Mouse (Mus musculus): ENCODE measurements around the gene Gm9833. TPM values are rescaled to one million over a fixed set of nuclear protein-coding genes. Genes with fewer than 3 reads are reported as not detected.

The Gm9833 gene
- polyA plus RNA-seq, 2 experiments, result 2.2 to 5.3 TPM

GRCm38 (mm10) chr3:10081336-10081735, 6.6 kb upstream of the Gm9833 start:
- Histone ChIP-seq H3K27me3 (ENCODE audit: control insufficient read depth, insufficient read depth, low read length) (no peaks in the 10 kb centered on the region), H3K9me3 (ENCODE audit: control insufficient read depth, low read length) (no peaks in the 10 kb centered on the region), H3K27ac (replicated peaks; ENCODE audit: low read depth, low read length) (no peak overlapping the region), H3K9ac (ENCODE audit: low read depth, low read length, severe bottlenecking) (no peak overlapping the region), H3K4me3 (replicated peaks; ENCODE audit: low read length) (no peak overlapping the region), H3K4me1 (ENCODE audit: control insufficient read depth, insufficient read depth, low read length) (peaks cover 9% of the 10 kb centered on the region; the same call in 1 of the 2 replicates), H3K36me3 (ENCODE audit: control insufficient read depth, insufficient read depth, low read length) (no peaks in the 10 kb centered on the region), H3K4me2 (replicated peaks; ENCODE audit: low read depth, low read length, severe bottlenecking) (no peak overlapping the region)
- no peak for TF ChIP-seq POLR2A (IDR thresholded peaks at IDR 0.05; ENCODE audit: borderline replicate concordance, extremely low read depth, insufficient read depth, insufficient read length)
- DNase-seq (ENCODE audit: low spot score) (no peak), ATAC-seq (ENCODE audit: low FRiP score, low read depth) (no peak)
- WGBS, result 66% methylated on average over 5 of the region's 5 CpGs

- no peak for TF ChIP-seq POLR2A (IDR thresholded peaks at IDR 0.05; ENCODE audit: borderline replicate concordance, extremely low read depth, insufficient read depth, insufficient read length)
- no peaks in the 10 kb centered on the region for H3K36me3 ChIP-seq (ENCODE audit: control insufficient read depth, insufficient read depth, low read length)
- H3K4me3 ChIP-seq (replicated peaks; ENCODE audit: low read length), result no peak overlapping the region
- peak overlapping the region; percentile 63 for H3K27ac ChIP-seq (replicated peaks; ENCODE audit: low read depth, low read length)
- no peak overlapping the region for H3K4me2 ChIP-seq (replicated peaks; ENCODE audit: low read depth, low read length, severe bottlenecking)
- no peak overlapping the region for H3K9ac ChIP-seq (ENCODE audit: low read depth, low read length, severe bottlenecking)
- ATAC-seq (ENCODE audit: low FRiP score, low read depth) (peak; percentile 84), DNase-seq (ENCODE audit: low spot score) (peak; percentile 52)
- no peaks in the 10 kb centered on the region for H3K27me3 ChIP-seq (ENCODE audit: control insufficient read depth, insufficient read depth, low read length)
- WGBS, result 22% methylated on average over 6 of the region's 6 CpGs
- peaks cover 9% of the 10 kb centered on the region; the same call in 1 of the 2 replicates for H3K4me1 ChIP-seq (ENCODE audit: control insufficient read depth, insufficient read depth, low read length)
- H3K9me3 ChIP-seq (ENCODE audit: control insufficient read depth, low read length), result no peaks in the 10 kb centered on the region
Measured at GRCm38 (mm10) chr3:10081911-10082541, 5.9 kb upstream of the Gm9833 start.

GRCm38 (mm10) chr3:10082545-10083062, 5.3 kb upstream of the Gm9833 start:
- Histone ChIP-seq H3K9ac (ENCODE audit: low read depth, low read length, severe bottlenecking) (no peak overlapping the region), H3K27ac (replicated peaks; ENCODE audit: low read depth, low read length) (peak overlapping the region; percentile 63)
- DNase-seq (ENCODE audit: low spot score), result no peak

GRCm38 (mm10) chr3:10084102-10084501, 3.8 kb upstream of the Gm9833 start:
- WGBS, result 62% methylated on average over 3 of the region's 3 CpGs
- H3K36me3 ChIP-seq (ENCODE audit: control insufficient read depth, insufficient read depth, low read length), result no peaks in the 10 kb centered on the region
- H3K9ac ChIP-seq (ENCODE audit: low read depth, low read length, severe bottlenecking), result no peak overlapping the region
- H3K4me3 ChIP-seq (replicated peaks; ENCODE audit: low read length), result no peak overlapping the region
- no peak for DNase-seq (ENCODE audit: low spot score)
- H3K9me3 ChIP-seq (ENCODE audit: control insufficient read depth, low read length), result no peaks in the 10 kb centered on the region
- H3K27me3 ChIP-seq (ENCODE audit: control insufficient read depth, insufficient read depth, low read length), result no peaks in the 10 kb centered on the region
- H3K4me2 ChIP-seq (replicated peaks; ENCODE audit: low read depth, low read length, severe bottlenecking), result no peak overlapping the region
- no peak for TF ChIP-seq POLR2A (IDR thresholded peaks at IDR 0.05; ENCODE audit: borderline replicate concordance, extremely low read depth, insufficient read depth, insufficient read length)
- ATAC-seq (ENCODE audit: low FRiP score, low read depth), result no peak
- H3K4me1 ChIP-seq (ENCODE audit: control insufficient read depth, insufficient read depth, low read length), result peaks cover 9% of the 10 kb centered on the region; the same call in 1 of the 2 replicates
- H3K27ac ChIP-seq (replicated peaks; ENCODE audit: low read depth, low read length), result no peak overlapping the region

More at GRCm38 (mm10) chr3:10082545-10083062, 5.3 kb upstream of the Gm9833 start:
- no peak for TF ChIP-seq POLR2A (IDR thresholded peaks at IDR 0.05; ENCODE audit: borderline replicate concordance, extremely low read depth, insufficient read depth, insufficient read length)
- H3K4me1 ChIP-seq (ENCODE audit: control insufficient read depth, insufficient read depth, low read length), result peaks cover 9% of the 10 kb centered on the region; the same call in 1 of the 2 replicates
- H3K36me3 ChIP-seq (ENCODE audit: control insufficient read depth, insufficient read depth, low read length), result no peaks in the 10 kb centered on the region
- H3K9me3 ChIP-seq (ENCODE audit: control insufficient read depth, low read length), result no peaks in the 10 kb centered on the region
- 65% methylated on average over 4 of the region's 4 CpGs for WGBS
- no peaks in the 10 kb centered on the region for H3K27me3 ChIP-seq (ENCODE audit: control insufficient read depth, insufficient read depth, low read length)
- H3K4me2 ChIP-seq (replicated peaks; ENCODE audit: low read depth, low read length, severe bottlenecking), result no peak overlapping the region
- ATAC-seq (ENCODE audit: low FRiP score, low read depth), result no peak
- H3K4me3 ChIP-seq (replicated peaks; ENCODE audit: low read length), result no peak overlapping the region

- H3K36me3 ChIP-seq (ENCODE audit: control insufficient read depth, insufficient read depth, low read length), result no peaks in the 10 kb centered on the region
- no peak overlapping the region for H3K4me3 ChIP-seq (replicated peaks; ENCODE audit: low read length)
- H3K27ac ChIP-seq (replicated peaks; ENCODE audit: low read depth, low read length), result no peak overlapping the region
- no peak for TF ChIP-seq POLR2A (IDR thresholded peaks at IDR 0.05; ENCODE audit: borderline replicate concordance, extremely low read depth, insufficient read depth, insufficient read length)
- H3K27me3 ChIP-seq (ENCODE audit: control insufficient read depth, insufficient read depth, low read length), result no peaks in the 10 kb centered on the region
- WGBS, result 67% methylated on average over 7 of the region's 7 CpGs
- H3K4me2 ChIP-seq (replicated peaks; ENCODE audit: low read depth, low read length, severe bottlenecking), result no peak overlapping the region
- peaks cover 9% of the 10 kb centered on the region; the same call in 1 of the 2 replicates for H3K4me1 ChIP-seq (ENCODE audit: control insufficient read depth, insufficient read depth, low read length)
- DNase-seq (ENCODE audit: low spot score) (peak; percentile 39), ATAC-seq (ENCODE audit: low FRiP score, low read depth) (no peak)
- H3K9ac ChIP-seq (ENCODE audit: low read depth, low read length, severe bottlenecking), result no peak overlapping the region
- no peaks in the 10 kb centered on the region for H3K9me3 ChIP-seq (ENCODE audit: control insufficient read depth, low read length)
Measured at GRCm38 (mm10) chr3:10085396-10086119, 2.4 kb upstream of the Gm9833 start.

All from limb, embryonic 14.5 days (tissue).